Mouse (Mus musculus): ENCODE measurements around the gene Irf6. TPM values are rescaled to one million over a fixed set of nuclear protein-coding genes. Genes with fewer than 3 reads are reported as not detected.
A peak's percentile ranks its signal among the peaks of the same experiment; 100 is the strongest.

The Irf6 gene
- total RNA-seq, 1 experiment: 3.6 TPM

- Histone ChIP-seq H3K4me3 (ENCODE audit: insufficient read depth in 1 of 2, low read depth in 1 of 2, low read length in 2 of 2, poor library complexity in 1 of 2, severe bottlenecking in 1 of 2) (no peak within 1 kb of the TSS), H3K27ac (ENCODE audit: insufficient read depth, low read depth, low read length, poor library complexity, severe bottlenecking) (no peak within 1 kb of the TSS), H3K9me3 (ENCODE audit: control insufficient read depth, insufficient read depth, low read depth, low read length) (no peaks in the 10 kb centered on the region), H3K4me1 (ENCODE audit: control insufficient read depth in 2 of 2, insufficient read depth in 2 of 2, low read length in 2 of 2, poor library complexity in 1 of 2) (no peaks in the 10 kb centered on the region), H3K9ac (ENCODE audit: insufficient read depth, low read depth, low read length, poor library complexity, severe bottlenecking) (no peak within 1 kb of the TSS), H3K36me3 (ENCODE audit: control insufficient read depth, insufficient read depth, low read length, poor library complexity, severe bottlenecking) (no peaks in the 10 kb centered on the region)
- in situ Hi-C loops (cut with MboI; ENCODE audit: low sequenced_read_pairs in 2 of 2, unreplicated experiment in 2 of 2): no loop called here
- DNase-seq (ENCODE audit: low read depth, low spot score): no peak
- TF ChIP-seq ZNF384 (IDR thresholded peaks at IDR 0.05; ENCODE audit: low read depth, low read length) (no peak), HCFC1 (IDR thresholded peaks at IDR 0.05; ENCODE audit: borderline replicate concordance, insufficient read depth, low read length) (no peak), ZC3H11A (IDR thresholded peaks at IDR 0.05; ENCODE audit: borderline replicate concordance, low read depth, low read length) (no peak), MAFK (IDR thresholded peaks at IDR 0.05; ENCODE audit: insufficient read depth, low read depth, low read length) (no peak), CHD2 (IDR thresholded peaks at IDR 0.05; ENCODE audit: low read depth, low read length) (no peak)
Measured at GRCm38 (mm10) chr1:193207503-193207902, 54.6 kb downstream of the Irf6 start, which contains the start of gene Lamb3. Gene Lamb3 (plus strand): TSS chr1:193207699.

GRCm38 (mm10) chr1:193208178-193208577 lies 55.3 kb downstream of the Irf6 start:
- Histone ChIP-seq H3K9ac (ENCODE audit: insufficient read depth, low read depth, low read length, poor library complexity, severe bottlenecking) (no peak overlapping the region), H3K4me3 (ENCODE audit: insufficient read depth in 1 of 2, low read depth in 1 of 2, low read length in 2 of 2, poor library complexity in 1 of 2, severe bottlenecking in 1 of 2) (no peak overlapping the region), H3K9me3 (ENCODE audit: control insufficient read depth, insufficient read depth, low read depth, low read length) (no peaks in the 10 kb centered on the region), H3K36me3 (ENCODE audit: control insufficient read depth, insufficient read depth, low read length, poor library complexity, severe bottlenecking) (no peaks in the 10 kb centered on the region), H3K27ac (ENCODE audit: insufficient read depth, low read depth, low read length, poor library complexity, severe bottlenecking) (no peak overlapping the region), H3K4me1 (ENCODE audit: control insufficient read depth in 2 of 2, insufficient read depth in 2 of 2, low read length in 2 of 2, poor library complexity in 1 of 2) (no peaks in the 10 kb centered on the region)
- in situ Hi-C loops (cut with MboI; ENCODE audit: low sequenced_read_pairs in 2 of 2, unreplicated experiment in 2 of 2): no loop called here
- peak; percentile 33 for DNase-seq (ENCODE audit: low read depth, low spot score)
- TF ChIP-seq ZC3H11A (IDR thresholded peaks at IDR 0.05; ENCODE audit: borderline replicate concordance, low read depth, low read length) (peak; percentile 69; the same call in 1 of the 2 replicates), MAFK (IDR thresholded peaks at IDR 0.05; ENCODE audit: insufficient read depth, low read depth, low read length) (no peak)

- Histone ChIP-seq H3K27ac (ENCODE audit: insufficient read depth, low read depth, low read length, poor library complexity, severe bottlenecking) (no peak overlapping the region), H3K36me3 (ENCODE audit: control insufficient read depth, insufficient read depth, low read length, poor library complexity, severe bottlenecking) (no peaks in the 10 kb centered on the region), H3K9me3 (ENCODE audit: control insufficient read depth, insufficient read depth, low read depth, low read length) (no peaks in the 10 kb centered on the region), H3K9ac (ENCODE audit: insufficient read depth, low read depth, low read length, poor library complexity, severe bottlenecking) (no peak overlapping the region), H3K4me1 (ENCODE audit: control insufficient read depth in 2 of 2, insufficient read depth in 2 of 2, low read length in 2 of 2, poor library complexity in 1 of 2) (no peaks in the 10 kb centered on the region), H3K4me3 (ENCODE audit: insufficient read depth in 1 of 2, low read depth in 1 of 2, low read length in 2 of 2, poor library complexity in 1 of 2, severe bottlenecking in 1 of 2) (no peak overlapping the region)
- no peak for DNase-seq (ENCODE audit: low read depth, low spot score)
- in situ Hi-C loops (cut with MboI; ENCODE audit: low sequenced_read_pairs in 2 of 2, unreplicated experiment in 2 of 2): no loop called here
- TF ChIP-seq CHD2 (IDR thresholded peaks at IDR 0.05; ENCODE audit: low read depth, low read length) (no peak), ZNF384 (IDR thresholded peaks at IDR 0.05; ENCODE audit: low read depth, low read length) (no peak), MAFK (IDR thresholded peaks at IDR 0.05; ENCODE audit: insufficient read depth, low read depth, low read length) (no peak), ZC3H11A (IDR thresholded peaks at IDR 0.05; ENCODE audit: borderline replicate concordance, low read depth, low read length) (no peak), HCFC1 (IDR thresholded peaks at IDR 0.05; ENCODE audit: borderline replicate concordance, insufficient read depth, low read length) (no peak)
Measured at GRCm38 (mm10) chr1:193211371-193211770, 58.5 kb downstream of the Irf6 start.

- in situ Hi-C loops (cut with MboI; ENCODE audit: low sequenced_read_pairs in 2 of 2, unreplicated experiment in 2 of 2): no loop called here
- H3K4me3 ChIP-seq (ENCODE audit: insufficient read depth in 1 of 2, low read depth in 1 of 2, low read length in 2 of 2, poor library complexity in 1 of 2, severe bottlenecking in 1 of 2): no peak overlapping the region
- H3K27ac ChIP-seq (ENCODE audit: insufficient read depth, low read depth, low read length, poor library complexity, severe bottlenecking): no peak overlapping the region
- H3K9me3 ChIP-seq (ENCODE audit: control insufficient read depth, insufficient read depth, low read depth, low read length): no peaks in the 10 kb centered on the region
- H3K36me3 ChIP-seq (ENCODE audit: control insufficient read depth, insufficient read depth, low read length, poor library complexity, severe bottlenecking): no peaks in the 10 kb centered on the region
- TF ChIP-seq MAFK (IDR thresholded peaks at IDR 0.05; ENCODE audit: insufficient read depth, low read depth, low read length) (no peak), HCFC1 (IDR thresholded peaks at IDR 0.05; ENCODE audit: borderline replicate concordance, insufficient read depth, low read length) (no peak), ZNF384 (IDR thresholded peaks at IDR 0.05; ENCODE audit: low read depth, low read length) (no peak), ZC3H11A (IDR thresholded peaks at IDR 0.05; ENCODE audit: borderline replicate concordance, low read depth, low read length) (no peak), CHD2 (IDR thresholded peaks at IDR 0.05; ENCODE audit: low read depth, low read length) (no peak)
- no peak overlapping the region for H3K9ac ChIP-seq (ENCODE audit: insufficient read depth, low read depth, low read length, poor library complexity, severe bottlenecking)
- DNase-seq (ENCODE audit: low read depth, low spot score): no peak
- H3K4me1 ChIP-seq (ENCODE audit: control insufficient read depth in 2 of 2, insufficient read depth in 2 of 2, low read length in 2 of 2, poor library complexity in 1 of 2): no peaks in the 10 kb centered on the region
Measured at GRCm38 (mm10) chr1:193214053-193214452, 61.1 kb downstream of the Irf6 start.

GRCm38 (mm10) chr1:193216000-193216399 lies 63.1 kb downstream of the Irf6 start:
- Histone ChIP-seq H3K27ac (ENCODE audit: insufficient read depth, low read depth, low read length, poor library complexity, severe bottlenecking) (no peak overlapping the region), H3K36me3 (ENCODE audit: control insufficient read depth, insufficient read depth, low read length, poor library complexity, severe bottlenecking) (no peaks in the 10 kb centered on the region), H3K9me3 (ENCODE audit: control insufficient read depth, insufficient read depth, low read depth, low read length) (no peaks in the 10 kb centered on the region), H3K4me1 (ENCODE audit: control insufficient read depth in 2 of 2, insufficient read depth in 2 of 2, low read length in 2 of 2, poor library complexity in 1 of 2) (no peaks in the 10 kb centered on the region), H3K4me3 (ENCODE audit: insufficient read depth in 1 of 2, low read depth in 1 of 2, low read length in 2 of 2, poor library complexity in 1 of 2, severe bottlenecking in 1 of 2) (no peak overlapping the region), H3K9ac (ENCODE audit: insufficient read depth, low read depth, low read length, poor library complexity, severe bottlenecking) (no peak overlapping the region)
- TF ChIP-seq ZNF384 (IDR thresholded peaks at IDR 0.05; ENCODE audit: low read depth, low read length) (no peak), HCFC1 (IDR thresholded peaks at IDR 0.05; ENCODE audit: borderline replicate concordance, insufficient read depth, low read length) (no peak), ZC3H11A (IDR thresholded peaks at IDR 0.05; ENCODE audit: borderline replicate concordance, low read depth, low read length) (no peak), CHD2 (IDR thresholded peaks at IDR 0.05; ENCODE audit: low read depth, low read length) (no peak), MAFK (IDR thresholded peaks at IDR 0.05; ENCODE audit: insufficient read depth, low read depth, low read length) (no peak)
- in situ Hi-C loops (cut with MboI; ENCODE audit: low sequenced_read_pairs in 2 of 2, unreplicated experiment in 2 of 2): no loop called here
- no peak for DNase-seq (ENCODE audit: low read depth, low spot score)

All from ES-E14 (cell line).